Mouse (Mus musculus) liver, embryonic 13.5 days (tissue): Measurements from ENCODE around the gene Unc119b. TPM values are rescaled to one million over a fixed set of nuclear protein-coding genes. Genes with fewer than 3 reads are reported as not detected.
"Not testable (repeated sequence)": the region's sequence is repeated elsewhere in the genome, so short reads cannot be mapped to it uniquely, and the experiment has no call there.

Experiments used
- ATAC-seq: fragments of 200-750 bp; cut with Nextera tagmentation; 2 replicates; pipeline ENCODE4 v1.8.0; 2017; ENCODE audit warnings: low read depth, mild to moderate bottlenecking, moderate number of reproducible peaks, moderate library complexity
- DNase-seq: peaks from one replicate; pipeline ENCODE4 v3.0.0; 2022
- H3K27ac ChIP-seq: fragments of 300-500 bp; sonication (generic); 2 replicates; pipeline ENCODE4 v1.5.1; 2015; ENCODE audit warnings: moderate library complexity, mild to moderate bottlenecking, inconsistent platforms
- H3K27me3 ChIP-seq: fragments of 300-500 bp; sonication (generic); 2 replicates; pipeline ENCODE4 v1.6.1; 2015; ENCODE audit warnings: mild to moderate bottlenecking, inconsistent platforms
- H3K36me3 ChIP-seq: fragments of 300-500 bp; sonication (generic); 2 replicates; pipeline ENCODE4 v1.6.1; 2015; ENCODE audit warnings: mild to moderate bottlenecking, inconsistent platforms
- H3K4me1 ChIP-seq: fragments of 300-500 bp; sonication (generic); replicated peaks from 2 replicates; pipeline ENCODE4 v1.6.1; 2015; ENCODE audit warnings: inconsistent platforms
- H3K4me2 ChIP-seq: fragments of 300-500 bp; sonication (generic); 2 replicates; pipeline ENCODE4 v1.6.1; 2015; ENCODE audit warnings: inconsistent platforms, mild to moderate bottlenecking, moderate library complexity
- H3K4me3 ChIP-seq: fragments of 300-500 bp; sonication (generic); replicated peaks from 2 replicates; pipeline ENCODE4 v1.5.1; 2015; ENCODE audit warnings: mild to moderate bottlenecking, inconsistent platforms
- H3K9ac ChIP-seq: fragments of 300-500 bp; sonication (generic); 2 replicates; pipeline ENCODE4 v1.6.1; 2015; ENCODE audit warnings: mild to moderate bottlenecking, inconsistent platforms
- H3K9me3 ChIP-seq: fragments of 300-500 bp; sonication (generic); replicated peaks from 2 replicates; pipeline ENCODE4 v1.6.1; 2016; ENCODE audit warnings: inconsistent platforms
- WGBS: fragments of 180-500 bp; shearing (Covaris S2); methylation state at CpG from one replicate; pipeline ENCODE4 v1.1.7; 2015; ENCODE audit not compliant: insufficient replicate concordance; 5-methylcytosine and 5-hydroxymethylcytosine counted together
- polyA plus RNA-seq: library from polyadenylated mRNA; unstranded; fragments of >200 nt; fragmentation: Nextera tagmentation; extraction: Ambion mirVana; gene quantifications from 2 replicates; pipeline ENCODE4 v1.2.1, GENCODE M21; 2015

Gene Unc119b
- polyA plus RNA-seq, 1 experiment from 2014 or later: 8.7 TPM

DNA sequence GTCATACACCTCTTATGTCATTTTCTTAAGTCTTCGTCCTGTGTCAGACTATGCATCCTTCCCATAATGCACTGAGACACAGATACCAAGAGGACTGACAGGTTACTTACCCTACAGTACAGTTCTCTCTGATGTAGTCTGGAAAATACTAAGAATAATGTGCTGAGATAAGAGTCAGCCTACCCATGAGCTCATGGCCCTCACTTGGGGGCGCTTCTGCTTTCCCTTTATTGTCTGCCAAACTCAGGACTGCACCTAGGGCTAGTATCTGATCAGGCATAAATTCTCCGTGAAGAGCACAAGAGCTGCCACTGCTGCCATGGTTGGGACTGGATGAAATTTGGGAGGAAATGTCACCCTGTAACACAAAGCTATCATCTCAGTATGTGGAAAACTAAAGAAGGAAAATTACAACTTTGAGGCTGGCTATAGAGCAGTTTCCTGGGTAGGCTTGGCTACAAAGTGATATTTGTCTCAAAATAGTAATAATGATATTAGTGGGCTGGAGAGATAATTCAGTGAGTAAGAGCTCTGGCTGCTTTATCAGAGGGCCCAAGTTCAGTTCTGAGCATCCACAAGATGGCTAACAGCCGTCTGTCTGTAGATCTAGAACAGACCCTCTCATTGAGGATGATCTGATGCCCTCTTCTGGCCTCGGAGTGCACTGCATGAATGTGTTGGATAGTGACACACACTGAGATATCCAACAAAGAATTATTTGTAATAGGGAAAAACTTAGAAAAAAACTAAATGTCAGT is 58.5 kb downstream of the Unc119b start:
- Histone ChIP-seq H3K9me3 (no peaks in the 10 kb centered on the region), H3K36me3 (peaks cover 39% of the 10 kb centered on the region), H3K27me3 (no peaks in the 10 kb centered on the region), H3K4me3 (no peak overlapping the region), H3K9ac (no peak overlapping the region), H3K4me1 (peaks cover 87% of the 10 kb centered on the region), H3K27ac (peak overlapping the region; percentile 99), H3K4me2 (no peak overlapping the region)
- ATAC-seq (peak; percentile 60), DNase-seq (peak; percentile 71)
- 35% methylated on average over 5 of the region's 5 CpGs for WGBS

DNA sequence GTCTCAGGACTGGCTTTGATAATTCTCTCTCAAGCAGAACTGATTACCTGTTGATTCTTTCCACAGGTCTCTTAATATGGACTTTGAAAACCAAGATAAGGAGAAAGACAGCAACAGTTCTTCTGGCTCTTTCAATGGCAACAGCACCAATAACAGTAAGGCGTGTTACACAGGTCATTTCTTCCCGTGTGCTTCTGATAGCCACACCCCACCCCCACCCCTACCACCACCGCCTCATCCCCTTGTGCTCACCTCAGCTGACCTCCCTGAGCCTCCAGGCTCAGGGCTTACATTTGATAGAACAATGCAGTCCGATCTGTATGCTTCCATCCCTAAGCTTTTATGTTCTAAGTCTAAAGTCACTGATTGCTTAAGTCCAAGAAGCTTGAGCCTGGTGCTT is 60.0 kb downstream of the Unc119b start:
- peaks cover 28% of the 10 kb centered on the region for H3K36me3 ChIP-seq
- H3K27ac ChIP-seq: peak overlapping the region; percentile 99
- 0 out of 2 replicates have a peak overlapping the region, but pooled peaks have one; percentile 9 for H3K4me2 ChIP-seq
- no peaks in the 10 kb centered on the region for H3K27me3 ChIP-seq
- DNase-seq (no peak), ATAC-seq (no peak)
- no peak overlapping the region for H3K4me3 ChIP-seq
- peaks cover 90% of the 10 kb centered on the region for H3K4me1 ChIP-seq
- no peaks in the 10 kb centered on the region for H3K9me3 ChIP-seq
- H3K9ac ChIP-seq: peak overlapping the region; percentile 69
- 47% methylated on average over 4 of the region's 4 CpGs for WGBS

DNA sequence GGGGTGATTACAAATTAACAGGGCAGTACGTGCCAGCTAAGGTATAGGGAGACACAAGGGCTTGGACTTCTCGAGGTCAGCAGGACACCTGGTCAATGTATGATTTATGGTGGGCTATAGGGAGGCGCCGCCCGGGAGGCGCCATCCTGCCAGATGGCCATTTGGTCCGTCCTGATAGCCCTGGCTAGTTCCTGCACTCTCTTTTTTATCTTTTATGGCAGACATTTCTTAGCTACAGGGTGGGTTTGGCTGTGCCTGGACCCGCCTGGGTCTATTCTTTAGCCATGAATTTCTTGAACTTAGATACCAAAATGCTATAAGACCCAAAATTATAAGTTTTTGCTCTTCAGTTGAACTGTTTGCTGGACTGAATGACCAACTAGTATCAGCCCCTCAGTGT is 61.5 kb downstream of the Unc119b start:
- Histone ChIP-seq H3K4me2 (peak overlapping the region; percentile 68), H3K4me3 (peak overlapping the region; percentile 29), H3K36me3 (peaks cover 28% of the 10 kb centered on the region), H3K27ac (peak overlapping the region; percentile 99), H3K9ac (peak overlapping the region; percentile 74), H3K4me1 (peaks cover 94% of the 10 kb centered on the region)
- 18% methylated on average over 8 of the region's 8 CpGs for WGBS
- H3K9me3 ChIP-seq, ATAC-seq, H3K27me3 ChIP-seq: not testable (repeated sequence)
- peak; percentile 70 for DNase-seq

Other genes starting within 250 kb of the Unc119b start
- gene Oasl2, start 238.0 kb downstream of the Unc119b start, polyA plus RNA-seq: 3.1 and 3.4 TPM in 2 replicates
- gene Oasl1, start 211.7 kb downstream of the Unc119b start, polyA plus RNA-seq: 0.52 and 0.54 TPM in 2 replicates
- 22.2 and 24.6 TPM in 2 replicates for gene 2210016L21Rik, start 192.8 kb downstream of the Unc119b start, polyA plus RNA-seq
- 2.4 and 2.9 TPM in 2 replicates for gene Hnf1a, start 163.9 kb downstream of the Unc119b start, polyA plus RNA-seq
- gene Sppl3, start 123.8 kb downstream of the Unc119b start, polyA plus RNA-seq: 4.2 and 4.7 TPM in 2 replicates
- gene Gm10401, start 36.7 kb downstream of the Unc119b start, polyA plus RNA-seq: 11.1 and 12.0 TPM in 2 replicates
- 40.9 and 41.5 TPM in 2 replicates for gene Acads, start 15.6 kb downstream of the Unc119b start, polyA plus RNA-seq
- 23.0 and 26.0 TPM in 2 replicates for gene Mlec, start 23.2 kb upstream of the Unc119b start, polyA plus RNA-seq
- not detected in 2 replicates for gene Cabp1, start 59.4 kb upstream of the Unc119b start, polyA plus RNA-seq
- 120 and 127 TPM in 2 replicates for gene Pop5, start 100.9 kb upstream of the Unc119b start, polyA plus RNA-seq
- gene Rnf10, start 137.9 kb upstream of the Unc119b start, polyA plus RNA-seq: 122 and 126 TPM in 2 replicates
- 38.1 and 42.0 TPM in 2 replicates for gene Coq5, start 144.7 kb upstream of the Unc119b start, polyA plus RNA-seq
- gene Dynll1, start 166.0 kb upstream of the Unc119b start, polyA plus RNA-seq: 744 and 768 TPM in 2 replicates
- 130 and 143 TPM in 2 replicates for gene Srsf9, start 192.2 kb upstream of the Unc119b start, polyA plus RNA-seq
- gene Gatc, start 206.2 kb upstream of the Unc119b start, polyA plus RNA-seq: 13.0 and 19.0 TPM in 2 replicates
- 40.4 and 41.5 TPM in 2 replicates for gene Triap1, start 206.2 kb upstream of the Unc119b start, polyA plus RNA-seq
- 735 and 795 TPM in 2 replicates for gene Cox6a1, start 214.0 kb upstream of the Unc119b start, polyA plus RNA-seq